Mouse (Mus musculus): ENCODE data around the gene Gsto1. TPM values are rescaled to one million over a fixed set of nuclear protein-coding genes. Genes with fewer than 3 reads are reported as not detected.
"Not testable (repeated sequence)": the region's sequence is repeated elsewhere in the genome, so short reads cannot be mapped to it uniquely, and the experiment has no call there.

Gsto1 gene
- 10 to 100 TPM; 45.3 to 52.3 TPM for total RNA-seq (2021)
- long read RNA-seq, experiment 1, transcript Gsto1-201 (6 exons, 1,182 nt): major isoform, 35 of 39 reads
- long read RNA-seq, experiment 1, partial matches to known transcripts: 3 of 39 reads
- long read RNA-seq, experiment 1, other reads (novel, unspliced or antisense): 1 of 39 reads
- long read RNA-seq, experiment 2, transcript Gsto1-201 (6 exons, 1,182 nt): major isoform, 32 of 34 reads
- long read RNA-seq, experiment 2, partial matches to known transcripts: 1 of 34 reads
- long read RNA-seq, experiment 2, other reads (novel, unspliced or antisense): 1 of 34 reads

- DNase-seq: peak; percentile 85
These were observed at the start of gene Gsto1 for GRCm38 (mm10) chr19:47854796-47855783. Gene Gsto1 (plus strand): TSS chr19:47854970.

GRCm38 (mm10) chr19:47812091-47812490 lies 42.7 kb upstream of the Gsto1 start:
- no peak for DNase-seq

- DNase-seq: no peak
These were observed 40.0 kb upstream of the Gsto1 start for GRCm38 (mm10) chr19:47814721-47815120.

GRCm38 (mm10) chr19:47817692-47818091 lies 37.1 kb upstream of the Gsto1 start:
- no peak for DNase-seq

GRCm38 (mm10) chr19:47820832-47821493 lies 33.8 kb upstream of the Gsto1 start:
- DNase-seq: peak; percentile 23

- DNase-seq: peak; percentile 4
These were observed 33.3 kb upstream of the Gsto1 start for GRCm38 (mm10) chr19:47821494-47821872.

GRCm38 (mm10) chr19:47822143-47822796 lies 32.5 kb upstream of the Gsto1 start:
- no peak for DNase-seq

GRCm38 (mm10) chr19:47824026-47824425 lies 30.7 kb upstream of the Gsto1 start:
- DNase-seq: no peak

- no peak for DNase-seq
These were observed 24.8 kb upstream of the Gsto1 start for GRCm38 (mm10) chr19:47829913-47830450.

- DNase-seq: no peak
These were observed 23.7 kb upstream of the Gsto1 start for GRCm38 (mm10) chr19:47831111-47831510.

- no peak for DNase-seq
These were observed 22.5 kb upstream of the Gsto1 start for GRCm38 (mm10) chr19:47832316-47832715.

- no peak for DNase-seq
These were observed 20.2 kb upstream of the Gsto1 start for GRCm38 (mm10) chr19:47834614-47835013.

GRCm38 (mm10) chr19:47835776-47836175 lies 19.0 kb upstream of the Gsto1 start:
- no peak for DNase-seq

- peak; percentile 30 for DNase-seq
These were observed 17.9 kb upstream of the Gsto1 start for GRCm38 (mm10) chr19:47836701-47837526.

GRCm38 (mm10) chr19:47837527-47837901 lies 17.3 kb upstream of the Gsto1 start:
- DNase-seq: no peak

GRCm38 (mm10) chr19:47841234-47841633 lies 13.5 kb upstream of the Gsto1 start:
- not testable (repeated sequence) for DNase-seq

GRCm38 (mm10) chr19:47849735-47850134 lies 5.0 kb upstream of the Gsto1 start:
- no peak for DNase-seq

- DNase-seq: not testable (repeated sequence)
These were observed 2.6 kb upstream of the Gsto1 start for GRCm38 (mm10) chr19:47852131-47852530.

GRCm38 (mm10) chr19:47853053-47853452 lies 1.7 kb upstream of the Gsto1 start:
- no peak for DNase-seq

- peak; percentile 14 for DNase-seq
These were observed 597 bp upstream of the Gsto1 start for GRCm38 (mm10) chr19:47853951-47854795.

Data from gastrocnemius, postnatal 25 days (tissue).